Mouse (Mus musculus) small intestine, adult 2 months (tissue): Measurements from ENCODE around the gene 2310039H08Rik. TPM values are rescaled to one million over a fixed set of nuclear protein-coding genes. Genes with fewer than 3 reads are reported as not detected.

ENCODE experiments used
- H3K27ac ChIP-seq: fragments of 200-500 bp; 2 replicates; pipeline ENCODE4 v1.5.1; 2012; ENCODE audit warnings: low read depth, low read length, control low read depth, inconsistent platforms; ENCODE audit not compliant: insufficient read depth
- H3K27me3 ChIP-seq: fragments of 200-500 bp; 2 replicates; pipeline ENCODE4 v1.6.1; 2012; ENCODE audit warnings: mild to moderate bottlenecking, moderate library complexity, low read length, inconsistent platforms; ENCODE audit not compliant: control insufficient read depth, insufficient read depth
- H3K36me3 ChIP-seq: fragments of 200-500 bp; 2 replicates; pipeline ENCODE4 v1.6.1; 2012; ENCODE audit warnings: mild to moderate bottlenecking, low read length, control low read depth, inconsistent platforms; ENCODE audit not compliant: control insufficient read depth, insufficient read depth
- H3K4me1 ChIP-seq: fragments of 200-500 bp; 2 replicates; pipeline ENCODE4 v1.6.1; 2012; ENCODE audit warnings: low read length, inconsistent platforms, mixed read lengths; ENCODE audit not compliant: control insufficient read depth, insufficient read depth, insufficient read length
- H3K4me3 ChIP-seq: fragments of 200-500 bp; 2 replicates; pipeline ENCODE4 v1.5.1; 2012; ENCODE audit warnings: low read depth, mild to moderate bottlenecking, control low read depth, inconsistent platforms, low read length, moderate library complexity
- CTCF ChIP-seq: fragments of 200-500 bp; IDR thresholded peaks from 2 replicates; pipeline ENCODE4 v1.5.1; 2012; ENCODE audit warnings: low read depth, mild to moderate bottlenecking, control low read depth, inconsistent platforms, low read length, moderate library complexity, mixed read lengths; ENCODE audit not compliant: insufficient replicate concordance, insufficient read length; ENCODE audit errors: extremely low read depth
- POLR2A ChIP-seq: fragments of 200-500 bp; IDR thresholded peaks from 2 replicates; pipeline ENCODE4 v1.6.1; 2012; ENCODE audit warnings: low read depth, mild to moderate bottlenecking, control low read depth, inconsistent platforms, low read length, moderate library complexity
- WGBS: fragments of 180-500 bp; shearing (Covaris S2); methylation state at CpG from one replicate; pipeline ENCODE4 v1.1.7; 2018; 5-methylcytosine and 5-hydroxymethylcytosine counted together
- polyA plus RNA-seq: library from polyadenylated mRNA; depleted of rRNA; stranded (reverse); fragments of >200 nt; gene quantifications from 2 replicates; pipeline ENCODE4 v1.2.3, GENCODE M21; 2012

2310039H08Rik gene
- polyA plus RNA-seq, 1 experiment, result 107 TPM

GRCm38 (mm10) chr17:46808376-46808775 lies 35.9 kb downstream of the 2310039H08Rik start:
- H3K4me3 ChIP-seq, result no peak overlapping the region
- no peaks in the 10 kb centered on the region for H3K27me3 ChIP-seq
- TF ChIP-seq CTCF, result no peak
- TF ChIP-seq POLR2A, result no peak
- peaks cover 69% of the 10 kb centered on the region for H3K36me3 ChIP-seq
- WGBS, result 92% methylated on average over 10 of the region's 10 CpGs
- H3K27ac ChIP-seq, result no peak overlapping the region
- H3K4me1 ChIP-seq, result 0 out of 2 replicates have a peak, but pooled peaks cover 2% of the 10 kb centered on the region

- WGBS, result 59% methylated on average over 6 of the region's 6 CpGs
- H3K4me3 ChIP-seq, result no peak overlapping the region
- H3K27me3 ChIP-seq, result no peaks in the 10 kb centered on the region
- H3K27ac ChIP-seq, result peak overlapping the region; percentile 41; the same call in 1 of the 2 replicates
- TF ChIP-seq CTCF (no peak), POLR2A (no peak)
- 0 out of 2 replicates have a peak, but pooled peaks cover 2% of the 10 kb centered on the region for H3K4me1 ChIP-seq
- peaks cover 71% of the 10 kb centered on the region for H3K36me3 ChIP-seq
Observed at GRCm38 (mm10) chr17:46809131-46809830, 36.8 kb downstream of the 2310039H08Rik start.

GRCm38 (mm10) chr17:46810672-46811071 lies 38.2 kb downstream of the 2310039H08Rik start:
- H3K4me1 ChIP-seq, result 0 out of 2 replicates have a peak, but pooled peaks cover 2% of the 10 kb centered on the region
- no peak overlapping the region for H3K4me3 ChIP-seq
- no peak overlapping the region for H3K27ac ChIP-seq
- no peak for TF ChIP-seq POLR2A
- no peak for TF ChIP-seq CTCF
- no peaks in the 10 kb centered on the region for H3K27me3 ChIP-seq
- peaks cover 63% of the 10 kb centered on the region for H3K36me3 ChIP-seq
- 92% methylated on average over 3 of the region's 3 CpGs for WGBS

- Histone ChIP-seq H3K4me3 (no peak overlapping the region), H3K27ac (no peak overlapping the region), H3K4me1 (0 out of 2 replicates have a peak, but pooled peaks cover 2% of the 10 kb centered on the region), H3K36me3 (peaks cover 49% of the 10 kb centered on the region), H3K27me3 (no peaks in the 10 kb centered on the region)
- no peak for TF ChIP-seq CTCF
- TF ChIP-seq POLR2A, result no peak
- WGBS, result 87% methylated on average over 1 of the region's 1 CpGs
Observed at GRCm38 (mm10) chr17:46812442-46812841, 40.0 kb downstream of the 2310039H08Rik start.

- Histone ChIP-seq H3K4me3 (no peak overlapping the region), H3K27ac (no peak overlapping the region), H3K36me3 (peaks cover 39% of the 10 kb centered on the region), H3K27me3 (no peaks in the 10 kb centered on the region), H3K4me1 (0 out of 2 replicates have a peak, but pooled peaks cover 2% of the 10 kb centered on the region)
- WGBS, result 82% methylated on average over 8 of the region's 8 CpGs
- TF ChIP-seq CTCF, result no peak
- TF ChIP-seq POLR2A, result no peak
Observed at GRCm38 (mm10) chr17:46813637-46814036, 41.2 kb downstream of the 2310039H08Rik start.

- 95% methylated on average over 6 of the region's 6 CpGs for WGBS
- H3K4me3 ChIP-seq, result no peak overlapping the region
Observed at GRCm38 (mm10) chr17:46814497-46814896, 42.1 kb downstream of the 2310039H08Rik start.

GRCm38 (mm10) chr17:46816306-46816705 lies 43.9 kb downstream of the 2310039H08Rik start:
- no peak overlapping the region for H3K27ac ChIP-seq

More at GRCm38 (mm10) chr17:46814497-46814896, 42.1 kb downstream of the 2310039H08Rik start:
- Histone ChIP-seq H3K36me3 (peaks cover 37% of the 10 kb centered on the region), H3K27me3 (no peaks in the 10 kb centered on the region), H3K27ac (no peak overlapping the region), H3K4me1 (no peaks in the 10 kb centered on the region)
- TF ChIP-seq CTCF (no peak), POLR2A (no peak)

More at GRCm38 (mm10) chr17:46816306-46816705, 43.9 kb downstream of the 2310039H08Rik start:
- peaks cover 37% of the 10 kb centered on the region for H3K36me3 ChIP-seq
- H3K4me1 ChIP-seq, result no peaks in the 10 kb centered on the region
- no peak overlapping the region for H3K4me3 ChIP-seq
- TF ChIP-seq POLR2A (no peak), CTCF (no peak)
- 85% methylated on average over 13 of the region's 13 CpGs for WGBS
- no peaks in the 10 kb centered on the region for H3K27me3 ChIP-seq
